Mouse (Mus musculus): ENCODE results near the gene Pick1. TPM values are rescaled to one million over a fixed set of nuclear protein-coding genes. Genes with fewer than 3 reads are reported as not detected.

Gene Pick1
- polyA plus RNA-seq, 1 experiment from 2014 or later: 18.7 TPM

DNA sequence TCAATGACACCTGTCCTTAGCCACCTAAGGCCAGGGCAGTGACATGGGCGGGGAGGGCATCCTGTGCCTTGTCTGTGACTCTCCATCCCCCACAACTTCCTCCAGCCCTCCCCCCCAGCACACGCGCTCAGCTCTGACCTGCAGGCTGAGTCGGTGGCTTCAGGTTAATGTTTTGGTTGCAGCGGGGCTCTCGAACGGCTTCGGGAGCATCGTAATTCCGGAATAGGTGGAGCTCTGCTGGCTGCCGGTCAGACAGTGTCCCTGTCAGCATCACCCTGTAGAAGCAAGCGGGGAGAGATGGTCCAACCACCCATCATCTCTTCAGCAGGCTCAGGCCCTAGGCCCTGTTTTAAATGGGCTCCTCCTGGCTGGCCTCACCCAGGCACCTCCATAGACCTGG, 60.5 kb downstream of the Pick1 start:
- WGBS: 82% methylated on average over 12 of the region's 12 CpGs
- DNase-seq: no peak
- Histone ChIP-seq H3K36me3 (ENCODE audit: insufficient read depth) (peaks cover 20% of the 10 kb centered on the region; the same call in 1 of the 2 replicates), H3K9me3 (ENCODE audit: low read depth, low read length) (no peaks in the 10 kb centered on the region), H3K4me3 (ENCODE audit: low read depth, low read length) (no peak overlapping the region), H3K9ac (no peak overlapping the region), H3K27ac (ENCODE audit: low read depth) (no peak overlapping the region), H3K4me1 (ENCODE audit: insufficient read depth) (no peaks in the 10 kb centered on the region), H3K4me2 (no peak overlapping the region), H3K27me3 (ENCODE audit: insufficient read depth, low read length) (no peaks in the 10 kb centered on the region)
- TF ChIP-seq CTCF (IDR thresholded peaks at IDR 0.05; ENCODE audit: low read depth): no peak
- ATAC-seq (ENCODE audit: insufficient read depth): no peak

- Histone ChIP-seq H3K4me3 (ENCODE audit: low read depth, low read length) (no peak overlapping the region), H3K27me3 (ENCODE audit: insufficient read depth, low read length) (no peaks in the 10 kb centered on the region), H3K36me3 (ENCODE audit: insufficient read depth) (peaks cover 20% of the 10 kb centered on the region; the same call in 1 of the 2 replicates), H3K4me1 (ENCODE audit: insufficient read depth) (no peaks in the 10 kb centered on the region), H3K9me3 (ENCODE audit: low read depth, low read length) (no peaks in the 10 kb centered on the region), H3K4me2 (no peak overlapping the region), H3K9ac (no peak overlapping the region), H3K27ac (ENCODE audit: low read depth) (no peak overlapping the region)
- WGBS: 76% methylated on average over 3 of the region's 3 CpGs
- no peak for ATAC-seq (ENCODE audit: insufficient read depth)
- DNase-seq: peak; percentile 26
- no peak; the same call in 1 of the 2 replicates for TF ChIP-seq CTCF (IDR thresholded peaks at IDR 0.05; ENCODE audit: low read depth)
Observed at GRCm38 (mm10) chr15:79290340-79290739, 61.4 kb downstream of the Pick1 start.

DNA sequence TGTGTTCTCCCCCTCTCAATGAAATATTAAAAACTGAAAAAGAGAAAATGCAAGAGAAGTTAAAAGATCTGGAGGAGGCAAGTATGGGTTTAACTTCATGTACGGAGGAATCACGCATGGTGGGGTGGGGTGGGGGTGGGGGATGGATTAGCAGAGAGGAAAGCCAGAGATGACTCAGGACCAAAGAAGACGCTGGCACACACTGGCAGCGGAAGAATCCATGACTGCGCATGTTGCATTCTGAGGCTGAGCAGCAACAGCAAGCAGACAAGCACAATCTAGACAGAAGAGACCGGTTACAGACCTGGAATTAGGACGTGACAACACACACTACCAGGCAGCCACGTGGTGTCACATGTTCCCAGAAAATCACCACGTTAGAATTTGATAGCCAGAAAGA, 63.8 kb downstream of the Pick1 start:
- Histone ChIP-seq H3K9ac (no peak overlapping the region), H3K27me3 (ENCODE audit: insufficient read depth, low read length) (no peaks in the 10 kb centered on the region), H3K36me3 (ENCODE audit: insufficient read depth) (peaks cover 6% of the 10 kb centered on the region; the same call in 1 of the 2 replicates), H3K4me3 (ENCODE audit: low read depth, low read length) (no peak overlapping the region), H3K27ac (ENCODE audit: low read depth) (no peak overlapping the region), H3K4me1 (ENCODE audit: insufficient read depth) (no peaks in the 10 kb centered on the region), H3K9me3 (ENCODE audit: low read depth, low read length) (no peaks in the 10 kb centered on the region), H3K4me2 (no peak overlapping the region)
- DNase-seq: no peak
- no peak for ATAC-seq (ENCODE audit: insufficient read depth)
- TF ChIP-seq CTCF (IDR thresholded peaks at IDR 0.05; ENCODE audit: low read depth): no peak
- 81% methylated on average over 9 of the region's 9 CpGs for WGBS

- no peak for TF ChIP-seq CTCF (IDR thresholded peaks at IDR 0.05; ENCODE audit: low read depth)
Observed at GRCm38 (mm10) chr15:79298553-79298952, 69.6 kb downstream of the Pick1 start.

More at GRCm38 (mm10) chr15:79298553-79298952, 69.6 kb downstream of the Pick1 start:
- Histone ChIP-seq H3K4me1 (ENCODE audit: insufficient read depth) (no peaks in the 10 kb centered on the region), H3K9ac (no peak overlapping the region), H3K4me3 (ENCODE audit: low read depth, low read length) (no peak overlapping the region), H3K4me2 (no peak overlapping the region), H3K27ac (ENCODE audit: low read depth) (no peak overlapping the region), H3K9me3 (ENCODE audit: low read depth, low read length) (no peaks in the 10 kb centered on the region), H3K36me3 (ENCODE audit: insufficient read depth) (peaks cover 9% of the 10 kb centered on the region; the same call in 1 of the 2 replicates), H3K27me3 (ENCODE audit: insufficient read depth, low read length) (no peaks in the 10 kb centered on the region)
- DNase-seq (peak; percentile 15), ATAC-seq (ENCODE audit: insufficient read depth) (no peak; the same call in 1 of the 2 replicates)
- 70% methylated on average over 6 of the region's 6 CpGs for WGBS

Other genes starting within 250 kb of the Pick1 start
- 201 and 209 TPM in 2 replicates for gene H1f0, start 200.7 kb upstream of the Pick1 start, polyA plus RNA-seq (2014; fragmentation: Nextera tagmentation; extraction: Ambion mirVana)
- not detected in 2 replicates for gene Galr3, start 187.3 kb upstream of the Pick1 start, polyA plus RNA-seq (2014; fragmentation: Nextera tagmentation; extraction: Ambion mirVana)
- 54.4 and 55.4 TPM in 2 replicates for gene Ankrd54, start 166.3 kb upstream of the Pick1 start, polyA plus RNA-seq (2014; fragmentation: Nextera tagmentation; extraction: Ambion mirVana)
- 243 and 249 TPM in 2 replicates for gene Eif3l, start 154.0 kb upstream of the Pick1 start, polyA plus RNA-seq (2014; fragmentation: Nextera tagmentation; extraction: Ambion mirVana)
- 7.5 and 9.0 TPM in 2 replicates for gene Micall1, start 120.3 kb upstream of the Pick1 start, polyA plus RNA-seq (2014; fragmentation: Nextera tagmentation; extraction: Ambion mirVana)
- 315 and 325 TPM in 2 replicates for gene Polr2f, start 88.2 kb upstream of the Pick1 start, polyA plus RNA-seq (2014; fragmentation: Nextera tagmentation; extraction: Ambion mirVana)
- 6.0 and 7.1 TPM in 2 replicates for gene 1700088E04Rik, start 87.9 kb upstream of the Pick1 start, polyA plus RNA-seq (2014; fragmentation: Nextera tagmentation; extraction: Ambion mirVana)
- gene Sox10, start 63.9 kb upstream of the Pick1 start, polyA plus RNA-seq (2014; fragmentation: Nextera tagmentation; extraction: Ambion mirVana): 0.37 and 0.79 TPM in 2 replicates
- 0.18 and 0.53 TPM in 2 replicates for gene Gm49486, start 218 bp downstream of the Pick1 start, polyA plus RNA-seq (2014; fragmentation: Nextera tagmentation; extraction: Ambion mirVana)
- gene Slc16a8, start 25.6 kb downstream of the Pick1 start, polyA plus RNA-seq (2014; fragmentation: Nextera tagmentation; extraction: Ambion mirVana): 0.11 and 0.18 TPM in 2 replicates
- 3.1 and 3.9 TPM in 2 replicates for gene Baiap2l2, start 56.4 kb downstream of the Pick1 start, polyA plus RNA-seq (2014; fragmentation: Nextera tagmentation; extraction: Ambion mirVana)
- gene Pla2g6, start 99.2 kb downstream of the Pick1 start, polyA plus RNA-seq (2014; fragmentation: Nextera tagmentation; extraction: Ambion mirVana): 15.2 and 18.4 TPM in 2 replicates
- gene Maff, start 117.4 kb downstream of the Pick1 start, polyA plus RNA-seq (2014; fragmentation: Nextera tagmentation; extraction: Ambion mirVana): 3.3 and 4.3 TPM in 2 replicates
- 77.3 and 78.3 TPM in 2 replicates for gene Tmem184b, start 174.4 kb downstream of the Pick1 start, polyA plus RNA-seq (2014; fragmentation: Nextera tagmentation; extraction: Ambion mirVana)
- gene Csnk1e, start 226.4 kb downstream of the Pick1 start, polyA plus RNA-seq (2014; fragmentation: Nextera tagmentation; extraction: Ambion mirVana): 93.2 and 99.6 TPM in 2 replicates